Mouse (Mus musculus) MEL (cell line): Measurements from ENCODE around the gene Diexf.

ENCODE experiments used
- CTCF ChIP-seq, 3 experiments: IDR thresholded peaks in 2 of 3; conservative IDR thresholded peaks in 1 of 3; 2 replicates each; pipeline ENCODE4 v1.5.1; 2011 to 2012; ENCODE audit warnings: low read length in 3 of 3, low read depth in 2 of 3, mild to moderate bottlenecking in 2 of 3, improper control_type of control experiment in 1 of 3, inconsistent platforms in 1 of 3, mixed read lengths in 1 of 3, moderate library complexity in 1 of 3; ENCODE audit not compliant: control insufficient read depth in 1 of 3, insufficient read depth in 1 of 3, poor library complexity in 1 of 3, severe bottlenecking in 1 of 3
- ETS1 ChIP-seq: IDR thresholded peaks from 2 replicates; pipeline ENCODE4 v1.6.1; 2012; ENCODE audit warnings: low read depth, mild to moderate bottlenecking, inconsistent platforms, low read length, improper control_type of control experiment, moderate library complexity
- GABPA ChIP-seq: IDR thresholded peaks from 2 replicates; pipeline ENCODE4 v1.6.1; 2012; ENCODE audit warnings: low read depth, mild to moderate bottlenecking, inconsistent platforms, low read length, improper control_type of control experiment, moderate library complexity
- HCFC1 ChIP-seq: IDR thresholded peaks from 2 replicates; pipeline ENCODE4 v1.6.1; 2012; ENCODE audit warnings: low read depth, mild to moderate bottlenecking, inconsistent platforms, low read length, improper control_type of control experiment, moderate library complexity
- MXI1 ChIP-seq: IDR thresholded peaks from 2 replicates; pipeline ENCODE4 v1.6.1; 2011; ENCODE audit warnings: mild to moderate bottlenecking, low read depth, low read length, improper control_type of control experiment
- SIN3A ChIP-seq: IDR thresholded peaks from 2 replicates; pipeline ENCODE4 v1.6.1; 2012; ENCODE audit warnings: low read length, improper control_type of control experiment, inconsistent platforms
- TCF12 ChIP-seq: IDR thresholded peaks from 2 replicates; pipeline ENCODE4 v1.6.1; 2014; ENCODE audit warnings: low read depth, mild to moderate bottlenecking, inconsistent platforms, low read length, improper control_type of control experiment, moderate library complexity
- USF1 ChIP-seq: IDR thresholded peaks from 2 replicates; pipeline ENCODE4 v1.6.1; 2014; ENCODE audit warnings: low read depth, mild to moderate bottlenecking, inconsistent platforms, low read length, improper control_type of control experiment, moderate library complexity
- USF2 ChIP-seq, 2 experiments: IDR thresholded peaks; 2 replicates each; pipeline ENCODE4 v1.6.1; 2011 to 2012; ENCODE audit warnings: improper control_type of control experiment in 2 of 2, low read length in 2 of 2, borderline replicate concordance in 1 of 2, inconsistent platforms in 1 of 2, low read depth in 1 of 2, mild to moderate bottlenecking in 1 of 2; ENCODE audit not compliant: insufficient read depth in 1 of 2

- no peak for TF ChIP-seq USF2 (IDR thresholded peaks at IDR 0.05; ENCODE audit: borderline replicate concordance in 1 of 2, insufficient read depth in 1 of 2, low read depth in 1 of 2, low read length in 2 of 2)
- peak in 1 of 3 experiments; percentile 22; a peak in 1 of 6 replicates for TF ChIP-seq CTCF (IDR thresholded peaks at IDR 0.05 in 2 of 3, conservative IDR thresholded peaks at IDR 0.05 in 1 of 3; ENCODE audit: control insufficient read depth in 1 of 3, insufficient read depth in 1 of 3, low read depth in 2 of 3, low read length in 3 of 3, poor library complexity in 1 of 3, severe bottlenecking in 1 of 3)
- TF ChIP-seq TCF12, result no peak
- no peak for TF ChIP-seq SIN3A
- TF ChIP-seq MXI1, result no peak
- no peak for TF ChIP-seq USF1
- TF ChIP-seq HCFC1, result no peak
- no peak for TF ChIP-seq ETS1
- TF ChIP-seq GABPA, result no peak
Measured at GRCm38 (mm10) chr1:193125835-193126234, 4.2 kb downstream of the Diexf start.
